Mouse (Mus musculus) lung, embryonic 14.5 days (tissue): ENCODE results near the gene Lrrk1. TPM values are rescaled to one million over a fixed set of nuclear protein-coding genes. Genes with fewer than 3 reads are reported as not detected.

Source experiments
- ATAC-seq: fragments of 200-750 bp; cut with Nextera tagmentation; 2 replicates; pipeline ENCODE4 v1.8.0; 2017; ENCODE audit warnings: mild to moderate bottlenecking, moderate TSS enrichment, moderate library complexity; ENCODE audit not compliant: insufficient read depth
- DNase-seq: peaks from one replicate; pipeline ENCODE4 v3.0.0-alpha.2; 2015
- H3K27ac ChIP-seq: fragments of 300-500 bp; sonication (generic); 2 replicates; pipeline ENCODE4 v1.5.1; 2014; ENCODE audit warnings: low read depth, mild to moderate bottlenecking, moderate library complexity
- H3K27me3 ChIP-seq: fragments of 300-500 bp; sonication (generic); 2 replicates; pipeline ENCODE4 v1.6.1; 2014; ENCODE audit warnings: low read length, control low read depth; ENCODE audit not compliant: insufficient read depth
- H3K36me3 ChIP-seq: fragments of 300-500 bp; sonication (generic); 2 replicates; pipeline ENCODE4 v1.6.1; 2014; ENCODE audit warnings: control low read depth; ENCODE audit not compliant: insufficient read depth
- H3K4me1 ChIP-seq: fragments of 300-500 bp; sonication (generic); 2 replicates; pipeline ENCODE4 v1.6.1; 2014; ENCODE audit warnings: antibody characterized with exemption, control low read depth; ENCODE audit not compliant: insufficient read depth
- H3K4me2 ChIP-seq: fragments of 300-500 bp; sonication (generic); 2 replicates; pipeline ENCODE4 v1.6.1; 2014; ENCODE audit warnings: mild to moderate bottlenecking
- H3K4me3 ChIP-seq: fragments of 300-500 bp; sonication (generic); 2 replicates; pipeline ENCODE4 v1.5.1; 2014; ENCODE audit warnings: low read depth, low read length
- H3K9ac ChIP-seq: fragments of 300-500 bp; sonication (generic); 2 replicates; pipeline ENCODE4 v1.6.1; 2014
- H3K9me3 ChIP-seq: fragments of 300-500 bp; sonication (generic); 2 replicates; pipeline ENCODE4 v1.6.1; 2016; ENCODE audit warnings: low read depth, low read length, control low read depth
- CTCF ChIP-seq: IDR thresholded peaks from 2 replicates; pipeline ENCODE4 v1.5.1; 2016; ENCODE audit warnings: antibody characterized with exemption, low read depth
- WGBS: fragments of 180-500 bp; shearing (Covaris S2); extraction: QIAGEN DNeasy Blood & Tissue Kit; methylation state at CpG from one replicate; pipeline ENCODE4 v1.1.7; 2014; 5-methylcytosine and 5-hydroxymethylcytosine counted together
- polyA plus RNA-seq: library from polyadenylated mRNA; unstranded; fragments of >200 nt; fragmentation: Nextera tagmentation; extraction: Ambion mirVana; gene quantifications from 2 replicates; pipeline ENCODE4 v1.2.1, GENCODE M21; 2014

The Lrrk1 gene
- polyA plus RNA-seq, 1 experiment from 2014 or later = 25.8 TPM

DNA sequence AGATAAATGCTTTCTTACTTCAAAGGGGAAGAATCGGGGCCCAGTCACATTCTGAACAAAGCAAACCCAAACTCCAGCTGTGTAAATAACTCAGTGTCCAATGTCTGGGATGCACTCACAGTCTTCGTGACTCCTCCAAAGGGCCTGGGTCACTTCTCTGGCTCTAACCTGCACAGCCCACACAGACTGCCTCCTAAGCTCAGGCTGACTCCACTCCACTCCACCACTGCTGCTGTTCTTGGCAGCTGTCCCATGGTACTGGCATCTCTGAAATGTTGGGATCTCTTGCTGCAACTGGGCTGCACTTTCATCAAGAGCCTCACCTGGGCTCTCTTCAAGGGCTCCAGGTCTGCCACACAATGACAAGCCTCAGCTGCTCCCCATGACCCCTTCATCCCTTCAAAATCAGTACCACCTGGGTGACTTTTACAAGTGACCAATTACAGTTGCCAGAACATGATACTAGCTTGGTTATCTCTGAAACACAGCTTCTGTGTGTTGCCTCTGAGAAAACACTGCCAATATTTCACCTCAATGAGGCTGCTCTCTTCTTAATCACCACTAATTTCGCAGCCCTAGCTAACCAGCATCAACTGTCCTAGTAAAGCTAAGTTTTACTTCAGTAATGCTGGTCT lies 62.6 kb downstream of the Lrrk1 start:
- no peak for TF ChIP-seq CTCF
- H3K36me3 ChIP-seq = peaks cover 13% of the 10 kb centered on the region
- 47% methylated on average over 3 of the region's 3 CpGs for WGBS
- H3K4me2 ChIP-seq = no peak overlapping the region
- ATAC-seq = no peak; the same call in 1 of the 2 replicates
- no peak overlapping the region for H3K4me3 ChIP-seq
- no peaks in the 10 kb centered on the region for H3K9me3 ChIP-seq
- peak; percentile 68 for DNase-seq
- H3K4me1 ChIP-seq = no peaks in the 10 kb centered on the region
- no peak overlapping the region for H3K27ac ChIP-seq
- no peak overlapping the region for H3K9ac ChIP-seq
- H3K27me3 ChIP-seq = no peaks in the 10 kb centered on the region

DNA sequence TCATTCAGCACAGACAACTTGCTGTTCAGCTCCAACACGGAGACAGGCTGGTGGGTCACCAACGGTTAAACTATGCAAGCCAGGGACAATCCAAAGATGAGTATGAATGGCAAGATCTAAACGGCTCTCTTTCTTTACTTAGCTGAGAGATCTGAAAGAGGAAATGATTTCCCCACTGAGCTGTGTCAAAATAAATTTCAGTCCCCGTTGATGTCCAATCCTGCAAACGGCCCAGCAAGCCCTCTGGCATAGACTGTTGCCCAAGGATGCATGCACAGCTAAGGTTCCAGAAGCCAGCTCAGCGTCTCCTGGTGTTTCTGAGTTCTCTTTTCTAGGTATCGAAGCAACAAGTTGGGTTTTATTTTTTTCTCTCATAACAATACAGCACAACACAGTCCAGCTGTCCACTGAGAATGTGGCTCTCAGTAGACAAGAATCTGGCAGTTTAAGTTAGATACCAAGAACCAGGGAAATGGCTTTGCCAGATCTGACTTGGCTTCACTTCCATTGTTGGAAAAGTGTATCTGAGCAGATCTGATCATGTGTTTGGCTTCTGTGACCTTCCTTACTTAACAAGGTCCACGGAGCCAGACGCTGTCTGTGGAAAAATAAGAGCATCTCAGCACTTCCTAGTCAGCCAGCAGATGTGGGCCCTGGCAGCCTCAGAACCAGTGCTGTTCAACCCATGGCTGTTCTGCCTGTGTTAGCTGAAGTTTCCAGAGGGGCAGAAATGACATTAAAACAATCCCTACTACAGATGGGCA lies 64.7 kb downstream of the Lrrk1 start:
- Histone ChIP-seq H3K4me3 (no peak overlapping the region), H3K9ac (no peak overlapping the region), H3K9me3 (no peaks in the 10 kb centered on the region), H3K4me2 (no peak overlapping the region), H3K36me3 (0 out of 2 replicates have a peak, but pooled peaks cover 3% of the 10 kb centered on the region), H3K27me3 (no peaks in the 10 kb centered on the region), H3K4me1 (no peaks in the 10 kb centered on the region), H3K27ac (no peak overlapping the region)
- DNase-seq (no peak), ATAC-seq (no peak)
- TF ChIP-seq CTCF = no peak
- WGBS = 73% methylated on average over 9 of the region's 9 CpGs

- DNase-seq = peak; percentile 79
- Histone ChIP-seq H3K9ac (no peak overlapping the region), H3K4me2 (no peak overlapping the region), H3K27ac (no peak overlapping the region), H3K4me3 (no peak overlapping the region), H3K4me1 (no peaks in the 10 kb centered on the region), H3K27me3 (no peaks in the 10 kb centered on the region), H3K9me3 (no peaks in the 10 kb centered on the region), H3K36me3 (peaks cover 8% of the 10 kb centered on the region; the same call in 1 of the 2 replicates)
- ATAC-seq = no peak; the same call in 1 of the 2 replicates
- 49% methylated on average over 5 of the region's 5 CpGs for WGBS
- TF ChIP-seq CTCF = no peak
These were observed 67.2 kb downstream of the Lrrk1 start for GRCm38 (mm10) chr7:66320996-66321395.

DNA sequence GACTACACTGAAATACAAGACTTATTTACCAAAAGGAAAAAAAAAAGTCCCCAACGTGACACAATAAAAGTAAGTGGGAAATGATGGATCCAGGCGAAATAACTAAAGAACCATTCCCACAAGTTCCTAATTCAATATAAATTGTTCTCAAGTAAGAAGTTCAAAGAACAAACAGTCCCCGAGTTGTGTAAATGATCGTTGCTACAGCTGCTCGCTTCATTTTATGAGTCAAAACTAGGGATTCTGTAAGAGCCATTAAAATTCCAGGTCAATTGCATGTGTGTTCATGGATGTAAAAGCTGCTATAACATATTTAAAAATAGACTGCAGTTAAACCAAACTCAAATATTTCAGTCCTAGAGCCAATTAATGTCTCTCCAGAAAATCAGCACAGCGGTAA lies 70.0 kb downstream of the Lrrk1 start:
- ATAC-seq (no peak), DNase-seq (no peak)
- Histone ChIP-seq H3K36me3 (peaks cover 5% of the 10 kb centered on the region; the same call in 1 of the 2 replicates), H3K9ac (no peak overlapping the region), H3K9me3 (no peaks in the 10 kb centered on the region), H3K4me3 (no peak overlapping the region), H3K27ac (no peak overlapping the region), H3K27me3 (no peaks in the 10 kb centered on the region), H3K4me2 (no peak overlapping the region), H3K4me1 (no peaks in the 10 kb centered on the region)
- 67% methylated on average over 6 of the region's 6 CpGs for WGBS
- TF ChIP-seq CTCF = no peak

- Histone ChIP-seq H3K4me3 (no peak overlapping the region), H3K27me3 (no peaks in the 10 kb centered on the region), H3K4me1 (peaks cover 14% of the 10 kb centered on the region), H3K4me2 (no peak overlapping the region), H3K36me3 (peaks cover 17% of the 10 kb centered on the region), H3K9ac (no peak overlapping the region; the same call in 1 of the 2 replicates), H3K27ac (peak overlapping the region; percentile 73), H3K9me3 (no peaks in the 10 kb centered on the region)
- ATAC-seq (peak; percentile 79), DNase-seq (peak; percentile 88)
- no peak for TF ChIP-seq CTCF
- WGBS = 47% methylated on average over 26 of the region's 26 CpGs
These were observed 77.2 kb downstream of the Lrrk1 start for GRCm38 (mm10) chr7:66310670-66311656.

DNA sequence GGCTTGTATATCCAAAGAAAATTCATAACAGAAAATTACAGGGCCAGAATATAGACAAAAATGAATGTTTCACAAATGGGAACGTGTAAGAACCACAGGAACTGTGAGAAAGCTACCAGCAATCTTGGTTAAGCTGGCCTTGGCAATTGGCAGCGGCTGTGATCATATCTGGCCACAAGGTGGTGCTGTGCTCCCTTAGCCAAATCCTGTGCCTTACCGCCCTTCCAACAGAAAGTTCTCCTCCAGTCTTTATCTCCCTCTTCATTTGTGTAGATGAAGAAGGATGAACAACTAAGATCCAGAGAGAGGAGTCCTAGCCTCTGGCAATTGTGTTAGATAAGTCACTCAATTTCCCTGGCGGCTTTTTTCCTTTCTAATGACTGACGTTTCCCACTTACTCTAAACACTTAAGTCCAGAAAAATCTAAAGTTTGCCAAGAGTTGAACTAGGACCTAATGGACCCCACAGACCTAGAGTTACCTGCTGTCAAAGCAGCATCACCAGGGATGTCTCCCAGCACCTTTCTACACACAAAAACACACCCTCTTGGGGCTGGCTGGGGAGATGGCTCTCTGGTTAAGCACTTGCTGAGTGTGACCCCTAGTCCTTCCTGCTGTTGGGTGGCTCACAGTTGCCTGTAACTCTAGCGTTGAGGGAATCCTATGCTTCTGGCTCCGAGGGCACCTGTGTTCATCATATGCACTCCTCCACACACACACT lies 78.0 kb downstream of the Lrrk1 start:
- H3K4me3 ChIP-seq = no peak overlapping the region
- whole genome bisulfite sequencing = 36% methylated on average over 7 of the region's 7 CpGs
- H3K9ac ChIP-seq = no peak overlapping the region
- no peaks in the 10 kb centered on the region for H3K27me3 ChIP-seq
- peaks cover 14% of the 10 kb centered on the region for H3K4me1 ChIP-seq
- no peak overlapping the region for H3K4me2 ChIP-seq
- peak overlapping the region; percentile 73; the same call in 1 of the 2 replicates for H3K27ac ChIP-seq
- peak; percentile 94 for DNase-seq
- peak; percentile 13; the same call in 1 of the 2 replicates for ATAC-seq
- TF ChIP-seq CTCF = peak; percentile 98
- H3K9me3 ChIP-seq = no peaks in the 10 kb centered on the region
- H3K36me3 ChIP-seq = peaks cover 22% of the 10 kb centered on the region
